Mouse (Mus musculus): ENCODE data around the gene Efl1. TPM values are rescaled to one million over a fixed set of nuclear protein-coding genes. Genes with fewer than 3 reads are reported as not detected.

Efl1 gene
- total and polyA plus RNA-seq, 3 experiments, result 12.6 to 15.6 TPM; not detected in 1

DNA sequence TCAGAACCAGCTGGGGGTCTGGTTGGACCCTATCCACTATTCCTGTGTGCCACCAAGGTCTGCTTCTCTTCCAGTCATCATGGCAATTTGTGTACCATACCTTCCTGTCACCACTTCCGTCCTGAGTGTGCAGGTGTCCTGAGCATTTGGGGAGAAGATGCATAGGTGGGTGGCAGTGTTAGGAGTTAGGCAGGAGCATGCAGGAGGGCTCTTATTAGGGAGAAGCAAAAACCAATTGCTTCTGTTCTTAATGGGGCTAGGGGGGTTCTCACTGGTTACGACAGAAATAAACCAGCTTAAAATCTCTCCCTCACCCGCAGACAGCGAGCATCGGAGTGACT is 162.4 kb downstream of the Efl1 start:
- Histone ChIP-seq H3K79me2 (ENCODE audit: control insufficient read depth, insufficient read depth, low read length, poor library complexity) (no peaks in the 10 kb centered on the region), H3K27ac (ENCODE audit: control insufficient read depth, low read depth, low read length) (no peak overlapping the region), H3K9ac (ENCODE audit: control insufficient read depth, low read depth, low read length, poor library complexity, severe bottlenecking) (no peak overlapping the region), H3K4me3 (ENCODE audit: control insufficient read depth in 1 of 2, insufficient read depth in 1 of 2, low read depth in 2 of 2, low read length in 2 of 2) (no peak overlapping the region), H3K9me3 (replicated peaks; ENCODE audit: insufficient read depth, low read length) (no peaks in the 10 kb centered on the region), H3K4me1 (ENCODE audit: control insufficient read depth in 1 of 2, insufficient read depth in 2 of 2, low read length in 2 of 2) (no peaks in the 10 kb centered on the region), H3K36me3 (ENCODE audit: control insufficient read depth in 1 of 2, insufficient read depth in 2 of 2, low read length in 2 of 2) (no peaks in the 10 kb centered on the region), H3K27me3 (ENCODE audit: control insufficient read depth in 1 of 2, insufficient read depth in 2 of 2, low read length in 2 of 2) (no peaks in the 10 kb centered on the region)
- DNase-seq (ENCODE audit: low read depth, low spot score), result no peak
- TF ChIP-seq KAT2A (conservative IDR thresholded peaks at IDR 0.05; ENCODE audit: low read depth, low read length) (no peak), USF1 (IDR thresholded peaks at IDR 0.05; ENCODE audit: low read depth, low read length) (no peak), CHD1 (IDR thresholded peaks at IDR 0.05; ENCODE audit: low read depth, low read length) (no peak), RAD21 (IDR thresholded peaks at IDR 0.05; ENCODE audit: low read depth, low read length) (no peak), SMC3 (IDR thresholded peaks at IDR 0.05; ENCODE audit: low read depth, low read length) (no peak), GATA1 (IDR thresholded peaks at IDR 0.05; ENCODE audit: low read depth, low read length) (no peak), SIN3A (IDR thresholded peaks at IDR 0.05; ENCODE audit: low read length) (no peak), E2F4 (IDR thresholded peaks at IDR 0.05; ENCODE audit: borderline replicate concordance, low read depth, low read length) (no peak), RCOR1 (IDR thresholded peaks at IDR 0.05; ENCODE audit: low read depth, low read length) (no peak), EP300 (IDR thresholded peaks at IDR 0.05; ENCODE audit: low read depth in 1 of 2, low read length in 2 of 2) (no peak), CHD2 (IDR thresholded peaks at IDR 0.05; ENCODE audit: low read length) (no peak), JUND (IDR thresholded peaks at IDR 0.05; ENCODE audit: low read depth, low read length) (no peak), ZC3H11A (IDR thresholded peaks at IDR 0.05; ENCODE audit: low read depth, low read length) (no peak), MYC (IDR thresholded peaks at IDR 0.05; ENCODE audit: low read depth, low read length) (no peak)

- no peaks in the 10 kb centered on the region for H3K27me3 ChIP-seq (ENCODE audit: control insufficient read depth in 1 of 2, insufficient read depth in 2 of 2, low read length in 2 of 2)
- TF ChIP-seq ELF1 (IDR thresholded peaks at IDR 0.05; ENCODE audit: low read depth, low read length), result no peak
- TF ChIP-seq HCFC1 (IDR thresholded peaks at IDR 0.05; ENCODE audit: low read depth, low read length), result no peak
- H3K9me3 ChIP-seq (replicated peaks; ENCODE audit: insufficient read depth, low read length), result no peaks in the 10 kb centered on the region
- no peaks in the 10 kb centered on the region for H3K4me1 ChIP-seq (ENCODE audit: control insufficient read depth in 1 of 2, insufficient read depth in 2 of 2, low read length in 2 of 2)
- no peaks in the 10 kb centered on the region for H3K79me2 ChIP-seq (ENCODE audit: control insufficient read depth, insufficient read depth, low read length, poor library complexity)
- H3K4me3 ChIP-seq (ENCODE audit: control insufficient read depth in 1 of 2, insufficient read depth in 1 of 2, low read depth in 2 of 2, low read length in 2 of 2), result no peak overlapping the region
- no peak overlapping the region for H3K27ac ChIP-seq (ENCODE audit: control insufficient read depth, low read depth, low read length)
- H3K9ac ChIP-seq (ENCODE audit: control insufficient read depth, low read depth, low read length, poor library complexity, severe bottlenecking), result no peak overlapping the region
- no peaks in the 10 kb centered on the region for H3K36me3 ChIP-seq (ENCODE audit: control insufficient read depth in 1 of 2, insufficient read depth in 2 of 2, low read length in 2 of 2)
- DNase-seq (ENCODE audit: low read depth, low spot score), result no peak
Measured at GRCm38 (mm10) chr7:82811140-82811851, 162.9 kb downstream of the Efl1 start.

All from MEL (cell line).